Mouse (Mus musculus): ENCODE measurements around the gene Soat2. TPM values are rescaled to one million over a fixed set of nuclear protein-coding genes. Genes with fewer than 3 reads are reported as not detected.
"Not testable (repeated sequence)": the region's sequence is repeated elsewhere in the genome, so short reads cannot be mapped to it uniquely, and the experiment has no call there.

Gene Soat2
- polyA plus RNA-seq, 1 experiment = 0.89 TPM

DNA sequence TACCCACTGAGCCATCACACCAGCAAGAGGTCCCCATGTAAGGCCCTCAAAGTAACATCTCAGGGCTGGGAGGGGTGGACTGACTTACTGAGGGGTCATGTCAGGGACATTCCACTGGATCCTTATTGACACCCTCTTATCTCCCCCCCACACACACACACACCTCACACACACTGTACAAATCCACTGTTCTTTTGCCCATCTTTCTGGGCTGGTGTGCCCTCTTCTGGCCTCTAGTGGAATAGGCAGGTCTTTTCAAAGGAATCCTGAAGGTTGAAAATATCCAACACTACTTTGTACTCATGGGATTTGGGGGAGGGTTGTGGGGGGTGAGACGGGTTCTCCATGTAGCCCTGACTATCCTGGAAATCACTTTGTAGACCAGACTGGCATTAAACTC lies 3.4 kb upstream of the Soat2 start:
- DNase-seq (ENCODE audit: low spot score) = no peak

DNA sequence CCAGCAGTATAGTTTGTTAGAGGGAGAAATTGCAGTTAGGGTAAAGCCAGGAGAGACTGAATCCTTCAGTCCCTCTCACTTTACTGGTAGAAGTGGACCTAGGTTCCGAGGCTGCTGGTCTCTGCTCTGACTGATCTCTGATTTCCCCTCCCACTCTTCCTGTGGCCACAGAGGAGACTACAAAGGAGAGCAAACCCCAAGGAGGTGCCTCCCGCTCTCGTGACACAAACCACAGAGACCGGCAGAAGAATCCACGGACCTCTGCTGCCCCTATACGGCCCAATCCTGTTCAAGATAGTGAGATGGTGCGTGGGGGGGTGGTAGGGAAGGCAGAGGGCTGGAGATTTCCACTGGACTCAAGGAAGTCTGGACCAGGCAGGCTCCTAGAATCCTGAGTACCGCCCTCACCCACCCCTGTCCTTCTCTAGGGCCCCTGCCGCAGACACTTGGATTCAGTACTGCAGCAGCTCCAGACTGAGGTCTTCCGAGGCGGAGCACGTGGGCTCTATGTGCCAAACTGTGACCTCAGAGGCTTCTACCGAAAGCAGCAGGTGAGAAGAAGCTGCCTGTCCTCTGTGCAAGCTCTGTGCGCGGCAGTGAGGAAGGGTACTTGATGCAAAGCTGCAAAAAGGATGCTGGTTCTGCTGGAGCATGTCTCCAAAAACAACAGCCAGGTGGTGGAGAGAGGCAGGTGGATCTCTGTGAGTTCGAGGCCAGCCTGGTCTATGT lies 2.5 kb upstream of the Soat2 start:
- DNase-seq (ENCODE audit: low spot score) = no peak

DNA sequence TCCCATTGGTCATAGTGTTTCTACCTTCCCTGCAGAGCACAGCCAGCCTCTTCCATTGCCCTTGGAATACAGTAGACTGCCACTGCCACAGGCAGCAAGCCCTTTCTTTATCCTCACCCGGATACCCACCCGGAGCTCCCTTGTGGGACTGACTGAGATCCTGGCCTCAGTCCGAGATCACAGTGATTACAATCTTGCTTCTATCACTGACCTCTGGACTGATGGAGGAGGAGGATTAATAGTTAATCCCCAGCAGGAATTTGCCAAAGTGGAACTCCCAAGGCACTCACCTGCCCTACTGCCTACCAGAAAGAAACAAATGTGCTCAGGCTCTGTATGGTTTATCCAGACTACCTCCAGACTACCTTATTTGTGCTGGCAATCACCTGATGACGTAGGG lies 765 bp upstream of the Soat2 start:
- no peak for DNase-seq (ENCODE audit: low spot score)

DNA sequence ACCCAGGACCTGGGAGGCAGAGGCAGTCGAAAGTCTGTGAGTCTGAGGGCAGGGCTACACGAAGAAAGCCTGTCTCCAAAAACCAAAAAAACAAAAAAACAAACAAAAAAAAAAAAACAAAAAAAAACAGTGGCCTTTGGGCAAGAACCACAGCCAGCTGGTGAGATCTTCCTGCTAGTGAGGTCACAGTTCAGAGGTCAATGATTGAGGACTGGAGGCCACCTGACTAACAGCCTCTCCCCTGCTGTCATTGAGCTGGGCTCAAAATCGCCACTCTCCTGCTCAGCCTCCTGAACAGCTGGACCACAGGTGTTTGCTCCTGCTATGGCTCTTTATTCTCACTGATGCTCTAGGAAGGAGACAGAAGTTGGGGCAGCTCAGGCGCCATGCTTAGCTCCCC lies 2.3 kb downstream of the Soat2 start:
- DNase-seq (ENCODE audit: low spot score) = no peak

DNA sequence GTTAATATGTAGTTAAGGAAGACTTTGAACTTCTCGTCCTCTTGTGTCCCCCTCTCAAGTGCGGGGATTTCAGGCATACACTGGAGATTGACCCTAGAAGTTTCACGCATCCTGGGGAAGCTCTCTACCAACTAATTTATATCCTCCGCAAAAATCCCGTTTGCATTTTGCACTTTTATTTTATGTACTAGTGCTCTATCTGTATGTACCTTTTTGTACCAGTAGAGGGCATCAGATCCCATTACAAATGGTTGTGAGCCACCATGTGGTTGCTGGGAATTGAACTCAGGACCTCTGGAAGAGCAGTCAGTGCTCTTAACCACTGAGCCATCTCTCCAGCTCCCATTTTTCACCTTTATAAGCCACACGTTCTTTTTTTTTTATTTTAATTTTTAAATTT lies 4.7 kb downstream of the Soat2 start:
- not testable (repeated sequence) for DNase-seq (ENCODE audit: low spot score)

DNA sequence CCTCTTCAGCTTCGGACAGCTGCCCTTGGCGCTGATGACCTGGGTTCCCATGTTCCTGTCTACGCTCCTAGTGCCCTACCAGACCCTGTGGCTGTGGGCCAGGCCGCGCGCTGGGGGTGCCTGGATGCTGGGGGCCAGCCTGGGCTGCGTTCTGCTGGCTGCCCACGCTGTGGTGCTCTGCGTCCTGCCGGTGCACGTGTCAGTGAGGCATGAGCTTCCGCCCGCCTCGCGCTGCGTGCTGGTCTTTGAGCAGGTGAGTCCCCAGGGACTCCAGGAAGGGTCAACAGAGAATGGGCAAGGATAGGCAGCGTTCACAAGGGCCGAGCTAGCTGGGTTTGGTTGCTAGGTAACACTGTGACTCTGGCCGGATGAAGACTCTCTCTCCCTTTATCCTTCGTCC lies 6.5 kb downstream of the Soat2 start:
- no peak for DNase-seq (ENCODE audit: low spot score)

DNA sequence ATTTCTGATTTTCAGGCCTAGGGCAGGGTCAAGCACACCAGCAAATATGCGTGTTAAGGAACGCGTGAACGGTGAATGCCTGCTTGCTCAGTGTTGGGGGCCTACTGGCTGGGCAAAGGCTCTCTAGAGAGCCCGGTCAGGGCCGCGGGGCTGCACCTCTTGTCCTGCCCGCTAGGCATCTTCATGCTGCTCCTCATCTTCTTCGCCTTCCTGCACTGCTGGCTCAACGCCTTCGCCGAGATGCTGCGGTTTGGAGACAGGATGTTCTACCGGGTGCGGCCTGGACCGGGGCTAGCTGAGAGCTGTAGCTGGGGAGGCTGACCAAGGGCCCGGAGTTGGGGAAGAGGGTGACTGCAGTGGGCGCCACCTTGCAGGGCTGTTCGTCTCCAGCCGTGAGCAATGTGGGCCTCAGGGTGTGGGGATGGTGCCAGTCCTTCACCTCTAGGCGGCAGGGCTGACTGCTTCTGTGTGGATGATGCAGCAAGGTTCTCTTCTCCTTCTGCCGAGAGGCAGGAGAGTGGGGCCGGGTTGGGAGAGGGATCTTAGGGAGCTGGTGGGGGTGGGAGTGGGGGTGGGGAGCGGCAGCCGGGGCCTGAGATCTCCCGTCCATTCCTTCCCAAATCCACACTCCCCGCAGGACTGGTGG lies 10.2 kb downstream of the Soat2 start:
- no peak for DNase-seq (ENCODE audit: low spot score)

DNA sequence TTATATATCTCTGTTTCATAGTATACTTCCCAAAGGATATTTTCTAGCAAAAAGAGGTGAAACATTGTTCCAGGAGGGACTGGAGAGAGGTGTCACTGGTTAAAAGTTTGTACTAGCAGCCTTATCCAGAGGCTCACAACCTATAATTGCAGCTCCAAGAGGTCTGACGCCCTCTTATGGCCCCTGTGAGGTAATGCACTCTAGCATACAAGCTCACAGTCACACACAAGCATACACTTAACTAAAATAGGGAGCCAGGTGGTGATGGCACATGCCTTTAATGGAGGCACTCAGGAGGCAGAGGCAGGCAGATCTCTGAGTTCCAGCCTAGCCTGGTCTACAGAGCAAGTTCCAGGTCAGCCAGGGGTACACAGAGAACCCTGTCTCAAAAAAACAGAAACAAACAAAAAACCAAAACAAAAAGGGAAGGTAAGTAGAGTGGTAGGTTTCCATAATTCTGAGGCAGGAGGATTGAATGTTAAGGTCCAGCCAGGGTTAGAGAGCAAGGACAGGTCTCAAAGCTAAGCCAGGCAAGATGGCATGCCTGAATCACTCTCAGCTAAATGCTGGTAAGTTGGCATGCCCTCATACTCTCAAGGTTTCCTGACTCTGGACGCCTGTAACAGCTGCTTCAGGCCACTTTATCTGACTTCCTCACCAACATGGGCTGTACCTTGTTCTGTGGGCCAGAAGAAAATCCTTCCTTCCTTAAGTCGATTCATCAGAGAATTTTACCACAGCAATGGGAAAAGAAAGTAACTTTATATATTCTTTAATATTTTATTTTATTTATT lies 13.8 kb downstream of the Soat2 start:
- DNase-seq (ENCODE audit: low spot score) = no peak

DNA sequence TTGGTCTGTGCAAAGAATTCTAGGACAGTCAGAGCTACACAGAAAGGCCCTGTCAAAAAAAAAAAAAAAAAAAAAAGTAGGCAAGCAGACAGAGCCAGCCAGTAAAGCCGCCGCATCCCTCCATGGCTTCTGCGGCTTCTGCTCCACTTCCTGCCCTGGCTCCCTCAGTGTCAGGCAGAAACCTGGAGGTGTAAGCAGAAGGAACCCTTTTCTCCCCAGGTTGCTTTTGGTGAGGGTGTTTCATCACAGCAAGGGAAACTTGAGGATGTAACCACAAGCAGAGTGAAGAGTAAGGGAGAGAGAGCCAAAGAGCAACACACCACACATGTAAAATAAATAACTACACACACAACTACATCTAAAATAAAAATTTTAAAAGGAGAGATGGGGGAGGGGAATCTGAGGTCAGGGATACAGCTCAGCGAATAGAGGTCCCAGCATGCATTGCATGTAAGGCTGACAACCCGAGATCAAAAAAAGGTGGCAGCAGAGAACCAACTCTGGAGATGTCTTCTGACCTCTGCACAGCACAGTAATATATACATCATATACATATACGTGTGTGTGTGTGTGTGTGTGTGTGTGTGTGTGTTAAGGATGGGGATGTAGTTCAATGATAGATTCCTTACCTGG lies 15.3 kb downstream of the Soat2 start:
- DNase-seq (ENCODE audit: low spot score) = no peak

DNA sequence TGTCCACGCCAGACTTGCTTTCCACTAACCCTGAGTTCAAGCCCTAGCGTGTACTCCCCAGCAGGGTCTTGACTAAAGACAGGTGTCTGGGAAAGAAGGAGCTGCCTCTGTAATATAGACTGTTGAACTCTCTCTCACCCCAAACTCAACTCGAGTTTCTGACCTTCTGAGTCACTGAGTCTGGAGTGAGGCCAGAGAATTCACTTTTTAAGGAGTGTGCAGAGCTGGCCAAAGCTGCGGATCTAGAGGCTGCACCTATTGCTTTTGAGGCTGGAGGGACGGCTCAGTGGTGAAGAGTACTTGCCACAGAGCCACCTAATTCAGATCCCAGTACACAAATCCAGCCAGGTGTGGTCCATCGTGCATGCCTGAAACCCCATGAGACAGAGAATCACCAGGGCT lies 17.3 kb downstream of the Soat2 start:
- no peak for DNase-seq (ENCODE audit: low spot score)

DNA sequence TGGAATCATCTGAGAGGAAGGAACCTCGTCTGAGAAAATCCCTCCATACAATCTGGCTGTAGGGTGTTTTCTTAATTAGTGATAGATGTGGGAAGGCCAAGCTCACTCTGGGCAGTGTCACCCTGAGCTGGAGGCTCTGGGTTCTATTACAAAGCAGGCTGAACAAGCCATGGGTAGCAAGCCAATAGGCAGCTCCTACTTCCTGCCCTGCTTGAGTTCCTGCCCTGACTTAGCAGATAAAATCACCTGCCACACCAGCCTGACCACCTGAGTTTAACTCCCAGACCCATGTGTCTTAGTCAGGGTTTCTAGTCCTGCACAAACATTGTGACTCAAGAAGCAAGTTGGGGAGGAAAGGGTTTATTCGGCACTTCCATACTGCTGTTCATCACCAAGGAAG lies 18.7 kb downstream of the Soat2 start:
- DNase-seq (ENCODE audit: low spot score) = no peak

DNA sequence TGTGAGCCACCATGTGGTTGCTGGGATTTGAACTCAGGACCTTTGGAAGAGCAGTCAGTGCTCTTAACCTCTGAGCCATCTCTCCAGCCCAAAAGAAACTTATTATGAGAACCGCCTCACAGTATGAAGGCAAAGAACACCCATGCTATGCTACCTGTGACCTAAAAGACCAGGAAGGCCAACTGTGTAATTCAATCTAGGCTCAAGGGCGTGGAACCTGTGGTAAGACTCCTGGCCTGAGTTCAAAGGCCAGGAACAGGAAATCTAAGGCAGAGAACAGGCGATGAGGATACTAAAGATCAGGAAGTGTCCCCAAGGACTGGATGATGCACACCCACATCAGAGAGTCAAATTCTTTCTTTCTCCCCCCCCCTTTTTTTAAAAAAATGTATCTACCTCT lies 23.3 kb downstream of the Soat2 start:
- no peak for DNase-seq (ENCODE audit: low spot score)

DNA sequence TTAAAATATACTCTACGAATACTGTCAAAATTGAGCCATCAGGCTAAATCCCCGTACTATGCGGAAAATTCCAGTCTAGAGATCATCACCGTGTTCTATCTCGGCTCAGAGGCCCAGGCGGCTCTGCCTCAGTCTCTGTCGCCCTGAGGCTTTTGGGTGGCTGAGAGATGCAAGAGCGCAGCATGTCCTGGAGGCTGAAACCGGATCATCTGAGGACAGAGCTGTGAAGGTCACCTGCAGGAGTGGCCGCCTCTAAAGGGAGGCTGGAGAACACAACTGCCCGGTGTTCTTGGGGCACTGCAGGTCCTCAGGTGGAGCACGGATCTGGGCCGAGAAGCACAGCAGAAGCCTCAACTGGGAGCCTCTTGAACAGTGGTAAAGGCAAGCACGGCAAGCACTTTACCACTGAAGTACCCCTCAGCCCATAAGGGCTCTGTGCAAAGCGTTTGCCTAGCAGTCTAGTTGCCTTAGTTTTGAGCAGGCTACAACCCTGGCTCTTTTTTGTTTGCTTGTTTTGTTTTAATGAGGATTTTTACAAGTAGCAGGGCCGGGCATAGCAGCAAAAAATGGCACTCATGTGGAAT lies 25.5 kb downstream of the Soat2 start:
- no peak for DNase-seq (ENCODE audit: low spot score)

DNA sequence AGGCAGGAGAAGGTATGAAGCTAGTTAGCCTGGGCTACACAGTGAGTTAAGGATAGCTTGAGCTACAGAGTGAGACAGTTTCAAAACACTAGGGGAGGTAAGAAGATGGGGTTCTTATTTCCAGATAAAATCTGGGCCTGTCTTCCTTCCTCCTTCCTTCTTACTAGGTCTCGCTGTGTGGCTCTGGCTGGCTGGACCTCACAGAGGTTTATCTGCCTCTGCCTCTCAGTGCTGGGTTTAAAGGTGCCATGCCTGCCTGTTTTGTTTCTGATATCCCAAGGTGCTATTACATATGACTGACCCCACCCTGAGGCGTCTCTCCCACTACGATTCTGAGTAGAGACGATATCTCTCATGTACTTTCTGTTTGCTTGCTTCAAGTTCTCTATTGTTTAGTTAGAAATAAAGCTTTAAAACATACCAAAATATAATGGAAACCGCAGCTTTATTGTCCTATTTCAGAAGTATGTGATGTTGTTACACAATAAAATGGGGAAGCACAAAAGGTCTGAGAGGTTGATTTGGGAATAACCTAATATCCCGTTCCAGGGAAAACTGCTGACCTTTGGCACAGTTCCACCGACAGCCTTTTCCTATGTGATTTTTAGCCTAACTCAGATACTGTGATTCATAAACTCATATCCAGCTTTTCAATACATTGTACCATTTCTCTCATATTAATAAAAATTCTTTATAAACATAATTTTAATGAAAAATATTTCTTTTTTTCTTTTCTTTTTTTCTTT lies 26.4 kb downstream of the Soat2 start:
- no peak for DNase-seq (ENCODE audit: low spot score)

DNA sequence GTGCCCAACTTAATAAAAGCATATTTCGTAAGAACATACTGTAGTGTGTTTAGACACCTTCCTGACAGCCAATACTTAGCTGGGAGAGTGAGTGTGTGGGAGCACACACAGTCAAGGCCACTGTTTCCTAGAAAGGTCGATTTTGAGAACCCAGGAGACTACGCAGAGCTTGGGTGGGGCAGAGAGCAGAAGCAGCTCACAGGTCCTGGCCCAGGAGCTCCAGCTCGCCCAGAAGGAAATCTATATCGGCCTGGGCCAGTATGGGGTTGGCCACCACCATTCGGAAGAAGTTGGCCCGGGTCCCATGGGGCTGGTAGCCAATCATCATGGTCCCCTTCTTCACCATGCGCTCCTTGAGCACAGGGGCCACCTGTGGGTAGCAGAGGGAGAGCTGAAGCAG lies 27.1 kb downstream of the Soat2 start:
- no peak for DNase-seq (ENCODE audit: low spot score)

DNA sequence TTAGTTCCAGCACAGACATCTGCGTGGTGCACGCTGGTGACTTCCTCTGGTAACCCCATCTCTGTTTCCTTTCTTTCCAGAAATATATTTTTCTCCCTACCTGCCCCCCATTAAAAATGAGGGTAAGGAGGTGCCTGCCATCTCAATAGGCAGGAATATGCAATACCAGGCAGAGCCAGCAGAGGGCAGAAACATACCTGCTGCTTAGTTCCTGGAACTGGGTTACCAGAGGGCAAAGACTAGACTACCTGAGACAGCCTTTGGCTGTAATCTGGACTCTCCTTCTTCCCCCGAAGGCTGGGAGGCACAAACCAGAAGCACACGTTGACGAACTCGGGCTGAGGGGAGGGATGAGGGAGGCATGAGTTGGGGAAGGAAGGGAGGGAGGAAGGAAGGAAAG lies 28.0 kb downstream of the Soat2 start:
- DNase-seq (ENCODE audit: low spot score) = peak; percentile 66

DNA sequence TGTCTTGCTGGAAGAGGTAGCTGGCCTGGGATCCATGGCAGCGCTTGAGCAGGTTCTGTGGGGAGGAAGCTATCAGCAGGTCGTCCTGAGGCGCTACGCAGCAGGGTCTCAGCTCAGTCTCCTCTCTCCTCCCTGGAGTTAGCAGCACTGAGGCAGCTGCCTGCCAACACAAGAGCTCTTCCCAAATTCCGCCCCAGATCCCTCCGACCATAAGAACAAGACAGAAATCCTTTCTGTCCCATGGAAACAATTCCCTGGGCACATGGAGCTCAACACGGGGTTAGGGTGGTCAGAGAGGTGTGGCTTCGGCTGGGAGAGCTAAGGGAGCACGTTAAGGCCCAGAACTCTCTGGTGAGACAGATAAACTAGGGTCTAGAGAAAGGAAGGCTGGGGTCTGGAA lies 28.8 kb downstream of the Soat2 start:
- no peak for DNase-seq (ENCODE audit: low spot score)

DNA sequence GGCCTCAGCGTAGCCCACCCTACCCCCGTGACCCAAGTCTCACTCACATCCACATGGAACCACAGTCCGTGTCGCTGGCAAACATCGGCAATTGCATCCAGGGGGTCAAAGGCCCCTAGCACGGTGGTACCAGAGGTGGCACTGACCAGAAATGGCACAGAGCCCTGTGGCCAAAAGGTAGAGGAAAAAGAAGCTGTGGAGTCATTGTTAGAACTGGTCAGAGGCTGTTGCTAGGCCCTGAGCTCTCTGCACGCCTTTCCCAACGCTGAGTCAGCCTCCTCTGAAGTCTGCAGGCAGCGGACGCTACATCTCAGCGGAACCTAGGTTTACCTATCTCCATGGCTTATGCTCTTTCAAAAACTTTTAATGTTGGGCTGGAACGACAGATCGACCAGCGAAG lies 29.6 kb downstream of the Soat2 start:
- DNase-seq (ENCODE audit: low spot score) = no peak

DNA sequence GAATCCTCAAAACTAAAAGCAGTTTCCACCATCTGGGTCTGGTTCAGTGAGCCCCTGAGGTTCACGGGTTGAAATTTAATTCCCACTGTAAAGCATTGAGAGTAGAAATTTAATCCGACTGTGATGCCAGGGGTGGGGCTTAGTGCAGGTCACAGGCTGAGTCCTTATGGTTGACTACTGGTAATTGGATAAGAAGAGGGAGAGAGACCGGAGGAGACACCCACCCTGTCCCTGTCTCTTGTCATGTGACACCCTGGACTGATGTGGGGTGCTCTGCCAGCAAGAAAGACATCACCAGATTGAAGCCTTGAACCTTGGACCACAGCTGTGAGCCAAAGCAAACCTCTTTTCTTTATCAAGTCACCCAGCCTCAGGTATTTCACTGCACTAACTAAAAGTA lies 32.8 kb downstream of the Soat2 start:
- DNase-seq (ENCODE audit: low spot score) = no peak

DNA sequence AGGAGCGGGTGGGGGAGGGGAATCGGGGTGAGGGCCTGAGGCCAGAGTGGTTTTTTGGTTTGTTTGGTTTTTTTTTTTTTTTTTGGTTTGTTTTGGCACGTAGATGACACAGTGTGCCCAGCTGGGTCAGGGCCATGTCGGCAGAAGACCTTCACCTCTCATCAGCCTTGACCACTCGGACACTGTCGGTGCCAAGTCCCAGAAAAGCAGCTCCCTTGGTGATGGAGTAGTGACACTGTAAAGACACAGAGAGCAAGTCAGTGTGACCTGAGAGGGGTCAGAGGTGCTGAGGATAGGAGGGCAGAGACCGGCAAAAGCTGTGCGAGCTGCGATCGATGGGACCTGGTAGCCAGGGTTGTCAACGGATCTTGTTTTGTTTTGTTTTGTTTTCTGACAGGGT lies 35.9 kb downstream of the Soat2 start:
- DNase-seq (ENCODE audit: low spot score) = no peak

DNA sequence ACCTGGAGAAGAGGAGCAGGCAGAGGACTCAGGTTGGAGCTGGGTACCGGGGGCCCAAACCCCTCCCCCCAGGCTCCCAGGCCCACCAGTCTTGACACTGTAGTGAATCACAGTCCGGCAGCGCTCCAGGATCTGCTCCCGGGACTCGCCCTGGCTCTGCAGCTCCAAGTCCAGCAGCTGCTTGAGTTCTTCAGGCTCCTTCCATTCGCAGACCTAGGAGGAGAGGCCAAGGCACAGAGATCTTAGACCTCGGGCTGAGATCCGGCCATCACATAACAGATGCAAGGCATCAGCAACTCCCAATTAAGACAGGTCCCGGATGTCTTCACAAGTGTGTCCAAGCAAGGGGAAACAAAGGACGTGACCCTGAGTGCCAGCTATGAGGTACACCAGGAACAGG lies 37.8 kb downstream of the Soat2 start:
- DNase-seq (ENCODE audit: low spot score) = no peak

DNA sequence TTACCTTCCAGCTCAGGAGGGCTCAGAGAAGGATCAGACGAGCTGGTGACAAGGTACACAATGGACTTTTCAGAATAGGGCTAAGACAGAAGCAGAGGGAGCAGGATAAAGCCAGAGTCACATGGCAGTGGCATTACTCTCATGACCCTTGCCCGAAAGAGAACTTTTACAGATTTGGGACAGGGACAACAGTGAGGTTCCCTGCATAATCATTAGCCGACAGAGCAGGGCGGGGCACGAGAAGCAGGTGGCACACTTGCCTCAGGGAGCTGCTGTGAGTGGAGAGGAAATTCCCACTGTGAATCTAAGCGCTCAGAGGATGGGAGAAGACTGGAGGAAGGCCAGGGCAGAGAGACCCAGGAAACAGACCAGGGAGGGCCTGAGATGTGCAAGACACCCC lies 38.6 kb downstream of the Soat2 start:
- no peak for DNase-seq (ENCODE audit: low spot score)
